Mouse (Mus musculus) limb, embryonic 13.5 days (tissue): ENCODE measurements around the gene Snapc4. TPM values are rescaled to one million over a fixed set of nuclear protein-coding genes. Genes with fewer than 3 reads are reported as not detected.
"Not testable (repeated sequence)": the region's sequence is repeated elsewhere in the genome, so short reads cannot be mapped to it uniquely, and the experiment has no call there.

ENCODE experiments used
- ATAC-seq: fragments of 200-750 bp; cut with Nextera tagmentation; 2 replicates; pipeline ENCODE4 v1.8.0; 2017; ENCODE audit warnings: low read depth, moderate number of reproducible peaks, moderate TSS enrichment; ENCODE audit not compliant: low FRiP score
- H3K27ac ChIP-seq: fragments of 300-500 bp; sonication (generic); 2 replicates; pipeline ENCODE4 v1.5.1; 2015; ENCODE audit warnings: inconsistent platforms, mild to moderate bottlenecking, moderate library complexity
- H3K27me3 ChIP-seq: fragments of 300-500 bp; sonication (generic); 2 replicates; pipeline ENCODE4 v1.6.1; 2015; ENCODE audit warnings: mild to moderate bottlenecking, inconsistent platforms
- H3K36me3 ChIP-seq: fragments of 300-500 bp; sonication (generic); 2 replicates; pipeline ENCODE4 v1.6.1; 2015; ENCODE audit warnings: inconsistent platforms, mild to moderate bottlenecking, moderate library complexity
- H3K4me1 ChIP-seq: fragments of 300-500 bp; sonication (generic); 2 replicates; pipeline ENCODE4 v1.6.1; 2015; ENCODE audit warnings: inconsistent platforms
- H3K4me2 ChIP-seq: fragments of 300-500 bp; sonication (generic); replicated peaks from 2 replicates; pipeline ENCODE4 v1.6.1; 2015; ENCODE audit warnings: inconsistent platforms, mild to moderate bottlenecking, moderate library complexity
- H3K4me3 ChIP-seq: fragments of 300-500 bp; sonication (generic); 2 replicates; pipeline ENCODE4 v1.5.1; 2015; ENCODE audit warnings: moderate library complexity, mild to moderate bottlenecking, inconsistent platforms
- H3K9ac ChIP-seq: fragments of 300-500 bp; sonication (generic); 2 replicates; pipeline ENCODE4 v1.6.1; 2015; ENCODE audit warnings: mild to moderate bottlenecking, inconsistent platforms
- H3K9me3 ChIP-seq: fragments of 300-500 bp; sonication (generic); 2 replicates; pipeline ENCODE4 v1.6.1; 2016; ENCODE audit warnings: inconsistent platforms
- WGBS: fragments of 180-500 bp; shearing (Covaris S2); methylation state at CpG from one replicate; pipeline ENCODE4 v1.1.7; 2015; 5-methylcytosine and 5-hydroxymethylcytosine counted together
- polyA plus RNA-seq: library from polyadenylated mRNA; unstranded; fragments of >200 nt; fragmentation: Nextera tagmentation; extraction: Ambion mirVana; gene quantifications from 2 replicates; pipeline ENCODE4 v1.2.1, GENCODE M21; 2015

Snapc4 gene
- polyA plus RNA-seq, 1 experiment from 2014 or later = 36.1 TPM

DNA sequence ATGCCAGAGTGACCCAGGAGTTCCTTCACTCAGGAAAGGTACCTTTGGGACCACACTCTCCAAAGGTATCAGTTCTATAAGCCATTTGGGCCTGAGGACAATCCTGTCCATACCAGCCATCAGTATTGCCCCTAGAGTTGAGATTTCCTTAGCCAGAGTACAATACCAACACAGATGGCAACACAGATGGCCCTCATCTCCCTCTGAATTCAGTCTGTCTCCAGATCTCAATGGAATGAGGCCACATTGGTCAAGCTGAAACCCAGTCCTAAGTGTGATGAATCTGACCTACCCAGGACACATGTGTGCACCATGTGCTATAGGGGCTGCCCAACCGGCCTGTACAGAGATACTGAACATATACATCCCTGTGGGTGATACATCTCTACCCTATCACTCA is 21.8 kb upstream of the Snapc4 start:
- Histone ChIP-seq H3K4me3 (no peak overlapping the region), H3K9ac (no peak overlapping the region), H3K9me3 (no peaks in the 10 kb centered on the region), H3K36me3 (peaks cover 65% of the 10 kb centered on the region), H3K4me1 (peaks cover 21% of the 10 kb centered on the region), H3K27ac (no peak overlapping the region), H3K4me2 (no peak overlapping the region), H3K27me3 (no peaks in the 10 kb centered on the region)
- no peak for ATAC-seq
- 80% methylated on average over 1 of the region's 1 CpGs for WGBS

DNA sequence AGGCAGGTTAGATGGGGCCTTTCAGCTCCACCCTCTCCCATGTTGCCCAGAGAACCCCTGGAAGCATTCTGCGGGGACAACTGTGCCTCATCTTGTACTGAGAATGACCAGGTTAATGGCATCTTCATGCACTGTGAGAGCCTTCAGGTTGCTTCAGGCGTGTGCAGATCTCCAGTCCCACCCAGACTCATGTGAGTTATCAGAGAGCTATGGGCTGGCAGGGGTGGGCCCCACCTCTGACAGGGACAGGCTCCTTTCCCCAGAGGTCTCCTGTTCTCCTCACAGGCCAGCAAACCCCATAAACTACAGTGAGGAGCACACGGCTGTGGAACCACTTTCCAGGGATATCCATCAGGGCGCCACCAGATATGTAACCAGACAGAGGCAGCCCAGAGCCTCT is 20.6 kb upstream of the Snapc4 start:
- Histone ChIP-seq H3K36me3 (peaks cover 68% of the 10 kb centered on the region), H3K27ac (no peak overlapping the region), H3K27me3 (no peaks in the 10 kb centered on the region), H3K4me2 (no peak overlapping the region), H3K4me3 (no peak overlapping the region), H3K4me1 (peaks cover 9% of the 10 kb centered on the region), H3K9me3 (no peaks in the 10 kb centered on the region), H3K9ac (no peak overlapping the region)
- 91% methylated on average over 4 of the region's 4 CpGs for WGBS
- ATAC-seq = no peak

DNA sequence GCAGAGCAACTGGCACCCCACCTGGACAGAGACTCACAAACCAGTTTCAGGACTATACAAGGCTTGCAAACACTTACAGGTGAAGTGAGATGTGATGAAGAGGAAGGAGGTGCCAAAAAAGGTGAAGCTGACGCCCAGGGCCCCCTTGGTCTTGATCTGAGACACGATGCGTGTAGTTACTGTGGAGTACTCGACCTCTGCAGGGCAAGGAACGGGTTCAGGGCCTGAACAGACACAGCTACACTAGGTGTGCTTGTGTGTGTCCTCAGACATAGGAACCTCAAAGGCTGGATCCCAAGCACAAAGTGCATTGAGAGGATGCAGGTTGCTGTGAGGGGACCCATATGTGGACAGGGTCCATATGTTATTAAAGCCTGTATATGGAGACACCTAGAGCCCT is 19.8 kb upstream of the Snapc4 start:
- no peak overlapping the region for H3K4me2 ChIP-seq
- ATAC-seq = no peak
- no peaks in the 10 kb centered on the region for H3K27me3 ChIP-seq
- H3K9me3 ChIP-seq = no peaks in the 10 kb centered on the region
- no peak overlapping the region for H3K27ac ChIP-seq
- H3K36me3 ChIP-seq = peaks cover 68% of the 10 kb centered on the region
- peaks cover 2% of the 10 kb centered on the region; the same call in 1 of the 2 replicates for H3K4me1 ChIP-seq
- H3K4me3 ChIP-seq = no peak overlapping the region
- no peak overlapping the region for H3K9ac ChIP-seq
- 90% methylated on average over 5 of the region's 5 CpGs for WGBS

DNA sequence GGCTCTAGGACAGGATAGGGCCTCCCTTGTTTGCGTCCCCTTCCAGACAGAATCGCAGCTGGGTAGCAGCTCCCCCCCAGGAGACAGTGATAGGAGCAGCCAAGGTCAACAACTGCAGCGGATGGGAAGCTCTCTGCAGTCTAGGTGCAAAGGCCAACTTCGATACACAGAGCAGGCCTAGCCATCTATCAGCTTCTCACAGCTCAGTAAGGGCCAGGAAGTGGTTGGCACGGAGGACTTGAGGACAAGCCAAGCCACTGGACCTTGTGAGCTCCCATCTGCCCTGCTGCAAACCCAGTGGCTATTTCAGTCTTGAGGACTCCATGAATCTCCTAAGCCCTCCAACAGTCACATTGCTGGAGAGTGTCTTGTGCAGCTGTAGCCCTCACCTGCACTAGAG is 19.2 kb upstream of the Snapc4 start:
- ATAC-seq = no peak
- H3K27ac ChIP-seq = no peak overlapping the region
- H3K27me3 ChIP-seq = no peaks in the 10 kb centered on the region
- H3K4me3 ChIP-seq = no peak overlapping the region
- H3K9ac ChIP-seq = no peak overlapping the region
- H3K4me1 ChIP-seq = no peaks in the 10 kb centered on the region
- H3K36me3 ChIP-seq = peaks cover 75% of the 10 kb centered on the region
- no peaks in the 10 kb centered on the region for H3K9me3 ChIP-seq
- H3K4me2 ChIP-seq = no peak overlapping the region
- WGBS = 93% methylated on average over 5 of the region's 5 CpGs

DNA sequence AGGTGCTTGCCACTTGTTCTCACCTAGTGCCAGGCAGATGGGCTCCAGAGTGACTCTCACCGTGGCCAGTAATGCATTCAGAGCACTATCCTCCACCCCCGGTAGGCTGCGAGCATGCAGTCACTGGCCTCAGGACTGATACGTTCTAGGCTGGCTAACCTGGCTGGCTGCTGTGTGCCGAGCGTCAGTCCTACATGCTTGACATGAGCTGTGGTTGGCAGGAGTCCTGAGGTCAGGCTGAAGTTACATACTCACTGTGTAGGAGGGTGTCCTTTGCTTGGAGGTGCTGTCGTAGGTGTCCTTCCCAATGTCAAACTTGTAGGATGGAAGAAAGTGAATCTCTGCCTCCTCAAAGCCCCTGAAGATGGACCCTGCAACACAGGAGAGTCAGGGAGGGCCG is 18.5 kb upstream of the Snapc4 start:
- Histone ChIP-seq H3K4me2 (no peak overlapping the region), H3K27me3 (no peaks in the 10 kb centered on the region), H3K9me3 (no peaks in the 10 kb centered on the region), H3K27ac (no peak overlapping the region), H3K4me1 (no peaks in the 10 kb centered on the region), H3K9ac (no peak overlapping the region), H3K4me3 (no peak overlapping the region), H3K36me3 (peaks cover 82% of the 10 kb centered on the region)
- ATAC-seq = no peak
- 89% methylated on average over 8 of the region's 8 CpGs for WGBS

DNA sequence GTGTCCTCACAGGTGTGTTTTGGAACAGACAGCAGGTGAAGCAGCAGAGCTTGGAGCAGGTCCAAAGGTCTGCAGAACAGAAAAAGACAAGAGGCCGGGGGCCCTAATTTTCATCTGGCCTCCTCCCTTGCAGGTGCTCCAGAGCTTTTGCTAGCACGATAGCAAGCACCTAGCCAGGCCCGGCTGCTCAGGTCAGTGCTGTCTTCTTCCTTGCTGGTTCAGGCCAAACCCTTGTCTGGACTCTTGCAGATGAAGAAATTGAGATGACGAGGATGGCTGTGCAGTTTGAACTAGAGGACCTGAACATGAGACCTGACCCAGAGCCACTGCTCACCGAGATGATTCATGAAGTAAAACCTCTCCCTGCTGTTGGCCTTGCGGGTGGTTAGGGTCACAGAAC is 11.2 kb upstream of the Snapc4 start:
- peaks cover 19% of the 10 kb centered on the region for H3K4me1 ChIP-seq
- ATAC-seq = no peak

DNA sequence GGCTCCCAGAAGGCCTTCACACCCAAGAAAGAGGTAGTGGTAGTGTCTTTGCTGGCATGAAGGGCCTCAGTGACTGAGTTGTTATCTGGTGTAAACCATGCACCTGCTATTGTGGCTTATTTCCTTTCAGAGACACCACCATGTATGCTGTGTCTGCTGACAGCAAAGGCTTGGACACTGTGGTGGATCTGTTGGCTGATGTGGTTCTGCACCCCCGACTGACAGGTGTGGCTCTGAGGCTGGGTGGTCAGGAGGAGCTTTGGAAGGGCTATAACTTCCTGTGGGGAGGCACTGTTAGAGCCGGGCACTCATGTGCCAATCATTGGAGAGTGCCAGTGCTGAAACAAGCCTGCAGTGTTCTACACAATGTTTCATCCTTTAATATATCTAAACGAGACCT is 10.5 kb upstream of the Snapc4 start:
- H3K27me3 ChIP-seq = no peaks in the 10 kb centered on the region
- peaks cover 76% of the 10 kb centered on the region for H3K36me3 ChIP-seq
- no peak overlapping the region for H3K4me2 ChIP-seq
- no peak for ATAC-seq
- 85% methylated on average over 3 of the region's 3 CpGs for WGBS
- no peak overlapping the region for H3K9ac ChIP-seq
- H3K27ac ChIP-seq = no peak overlapping the region
- H3K4me1 ChIP-seq = peaks cover 19% of the 10 kb centered on the region
- H3K9me3 ChIP-seq = no peaks in the 10 kb centered on the region
- no peak overlapping the region for H3K4me3 ChIP-seq

More for the DNA sequence above, 11.2 kb upstream of the Snapc4 start:
- Histone ChIP-seq H3K27me3 (no peaks in the 10 kb centered on the region), H3K9me3 (no peaks in the 10 kb centered on the region), H3K9ac (0 out of 2 replicates have a peak overlapping the region, but pooled peaks have one; percentile 31), H3K4me3 (no peak overlapping the region), H3K36me3 (peaks cover 76% of the 10 kb centered on the region), H3K4me2 (no peak overlapping the region), H3K27ac (no peak overlapping the region)
- WGBS = 90% methylated on average over 6 of the region's 6 CpGs

DNA sequence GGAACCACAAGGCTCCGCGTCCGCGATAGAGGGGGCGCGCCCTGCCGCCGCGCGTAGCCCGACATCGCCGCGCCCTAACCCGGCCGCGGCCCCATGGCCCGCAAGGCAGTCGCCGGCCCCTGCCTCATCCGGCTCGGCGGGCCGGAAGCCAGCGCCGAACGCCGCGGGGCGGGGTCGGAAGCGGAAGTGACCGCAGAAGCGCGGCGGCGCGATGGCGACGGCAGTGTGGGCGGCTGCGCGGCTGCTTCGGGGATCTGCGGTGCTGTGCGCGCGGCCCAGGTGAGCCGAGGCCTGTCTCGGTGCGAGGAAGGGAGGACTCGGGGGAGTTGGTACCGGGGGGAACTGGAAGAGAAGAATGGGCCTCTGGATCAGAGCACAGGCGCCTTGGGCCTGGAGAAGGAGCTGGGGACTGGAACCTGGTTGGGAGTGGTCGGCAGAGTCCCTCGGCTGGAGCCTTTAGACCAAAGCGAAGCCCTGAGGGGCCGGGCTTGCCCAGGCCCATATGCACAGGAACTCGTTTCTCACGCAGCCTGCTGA is 8.8 kb upstream of the Snapc4 start, which contains the start of the genes Entr1 and Pmpca:
Gene Entr1 (minus strand): TSS at position 163 of the 537 bp plus-strand sequence.
Gene Pmpca (plus strand): TSS at position 186 of the 537 bp plus-strand sequence.
- H3K27me3 ChIP-seq = no peaks in the 10 kb centered on the region
- peak within 1 kb of the TSS; percentile 90 for H3K4me2 ChIP-seq
- ATAC-seq = peak; percentile 89
- H3K4me3 ChIP-seq = peak within 1 kb of the TSS; percentile 94
- no peaks in the 10 kb centered on the region for H3K9me3 ChIP-seq
- H3K36me3 ChIP-seq = peaks cover 76% of the 10 kb centered on the region
- 1% methylated on average over 50 of the region's 60 CpGs for WGBS
- H3K4me1 ChIP-seq = peaks cover 19% of the 10 kb centered on the region
- H3K27ac ChIP-seq = peak within 1 kb of the TSS; percentile 69; the same call in 1 of the 2 replicates
- peak within 1 kb of the TSS; percentile 96 for H3K9ac ChIP-seq

DNA sequence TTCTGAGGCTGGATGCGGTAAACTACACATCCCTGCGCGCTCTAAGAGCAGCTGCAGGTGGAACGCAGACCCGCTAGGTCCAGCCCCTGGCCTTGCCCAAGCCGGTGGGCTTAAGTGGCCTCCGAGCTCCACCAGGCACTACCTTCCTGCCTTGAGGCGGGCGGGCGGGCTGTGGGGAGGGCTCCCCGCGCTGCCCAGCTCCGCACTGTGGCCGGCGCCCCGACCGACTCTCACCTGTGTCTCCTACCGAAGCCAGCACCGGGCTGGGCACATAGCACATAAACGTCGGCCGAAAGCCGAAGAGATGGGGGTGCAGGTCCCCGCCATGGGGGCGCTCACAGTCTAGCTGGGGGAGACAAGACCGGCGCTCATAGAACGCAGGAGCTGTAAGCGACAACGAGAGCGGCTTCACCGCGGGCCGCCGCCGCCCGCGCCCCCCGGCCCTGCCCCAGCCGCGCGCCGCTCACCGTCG is 8.3 kb upstream of the Snapc4 start:
- H3K4me1 ChIP-seq = peaks cover 19% of the 10 kb centered on the region
- peak overlapping the region; percentile 69; the same call in 1 of the 2 replicates for H3K27ac ChIP-seq
- peak; percentile 51 for ATAC-seq
- no peaks in the 10 kb centered on the region for H3K9me3 ChIP-seq
- peak overlapping the region; percentile 96 for H3K9ac ChIP-seq
- H3K4me2 ChIP-seq = peak overlapping the region; percentile 90
- H3K36me3 ChIP-seq = peaks cover 76% of the 10 kb centered on the region
- WGBS = under 1% methylated on average over 37 of the region's 45 CpGs
- peak overlapping the region; percentile 94 for H3K4me3 ChIP-seq
- no peaks in the 10 kb centered on the region for H3K27me3 ChIP-seq

DNA sequence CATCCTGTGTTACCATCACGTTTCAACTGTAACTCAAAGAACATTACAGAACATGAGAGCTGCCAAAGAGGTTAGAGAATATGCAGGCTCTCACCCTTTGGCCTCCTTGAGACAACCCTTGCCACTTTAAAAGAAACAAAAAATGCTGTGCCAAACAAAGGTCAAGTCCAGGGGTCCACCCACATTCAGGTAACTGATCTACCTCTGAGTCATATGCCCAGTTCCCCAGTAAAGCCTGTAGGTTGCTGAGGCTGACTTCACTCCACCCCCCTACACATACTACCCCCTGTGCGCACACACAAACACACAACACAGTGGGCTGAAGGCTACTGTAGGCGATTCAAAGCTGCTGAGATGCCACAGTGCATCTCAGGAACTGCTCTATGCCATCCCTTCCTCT is 7.3 kb upstream of the Snapc4 start:
- WGBS = 91% methylated on average over 3 of the region's 3 CpGs

DNA sequence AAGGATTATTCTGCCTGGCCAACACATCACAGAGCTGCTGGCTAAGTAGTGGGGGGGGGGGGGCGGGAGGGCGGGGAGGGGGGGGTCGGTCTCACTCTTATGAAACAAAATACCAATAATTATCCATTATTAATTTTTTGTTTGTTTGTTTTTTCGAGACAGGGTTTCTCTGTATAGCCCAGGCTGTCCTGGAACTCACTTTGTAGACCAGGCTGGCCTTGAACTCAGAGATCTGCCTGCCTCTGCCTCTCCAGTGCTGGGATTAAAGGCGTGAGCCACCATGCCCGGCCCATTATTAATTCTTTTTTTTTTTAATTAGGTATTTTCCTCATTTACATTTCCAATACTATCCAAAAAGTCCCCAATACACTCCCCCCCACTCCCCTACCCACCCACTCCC is 418 bp upstream of the Snapc4 start:
- 28% methylated on average over 6 of the region's 6 CpGs for WGBS

More for the DNA sequence above, 7.3 kb upstream of the Snapc4 start:
- H3K4me1 ChIP-seq = peaks cover 19% of the 10 kb centered on the region
- H3K9me3 ChIP-seq = no peaks in the 10 kb centered on the region
- no peak for ATAC-seq
- no peaks in the 10 kb centered on the region for H3K27me3 ChIP-seq
- no peak overlapping the region for H3K27ac ChIP-seq
- H3K4me3 ChIP-seq = peak overlapping the region; percentile 94
- peak overlapping the region; percentile 96 for H3K9ac ChIP-seq
- H3K36me3 ChIP-seq = peaks cover 76% of the 10 kb centered on the region
- peak overlapping the region; percentile 90 for H3K4me2 ChIP-seq

DNA sequence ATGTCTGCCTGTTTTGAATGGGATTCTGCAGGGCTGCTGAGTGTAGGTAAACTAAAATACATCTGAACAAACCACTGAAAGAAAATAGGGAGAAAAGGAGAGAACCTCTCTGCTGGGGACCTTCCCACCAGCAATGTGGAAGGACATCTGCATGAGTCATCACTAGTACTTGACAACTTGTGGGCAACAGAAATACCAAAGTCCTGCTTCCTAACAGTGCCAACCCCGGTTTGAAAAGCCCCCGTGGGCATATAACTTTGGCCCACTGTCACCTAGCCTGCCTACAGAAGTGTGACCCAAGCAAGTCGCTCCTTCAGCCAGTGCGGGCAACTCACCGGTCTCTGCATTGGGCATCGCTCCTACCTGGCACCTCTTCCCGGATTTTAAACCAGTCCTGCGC is 8.1 kb downstream of the Snapc4 start:
- 93% methylated on average over 8 of the region's 8 CpGs for WGBS
- Histone ChIP-seq H3K4me2 (no peak overlapping the region), H3K36me3 (peaks cover 99% of the 10 kb centered on the region), H3K27me3 (no peaks in the 10 kb centered on the region), H3K4me3 (no peak overlapping the region), H3K9ac (no peak overlapping the region), H3K9me3 (no peaks in the 10 kb centered on the region), H3K27ac (no peak overlapping the region), H3K4me1 (no peaks in the 10 kb centered on the region)
- ATAC-seq = no peak

More for the DNA sequence above, 418 bp upstream of the Snapc4 start:
- Histone ChIP-seq H3K9ac (peak overlapping the region; percentile 85), H3K4me3 (peak overlapping the region; percentile 85), H3K4me2 (peak overlapping the region; percentile 86), H3K36me3 (peaks cover 67% of the 10 kb centered on the region), H3K4me1 (peaks cover 12% of the 10 kb centered on the region)
- ATAC-seq, H3K27ac ChIP-seq, H3K27me3 ChIP-seq, H3K9me3 ChIP-seq: not testable (repeated sequence)

DNA sequence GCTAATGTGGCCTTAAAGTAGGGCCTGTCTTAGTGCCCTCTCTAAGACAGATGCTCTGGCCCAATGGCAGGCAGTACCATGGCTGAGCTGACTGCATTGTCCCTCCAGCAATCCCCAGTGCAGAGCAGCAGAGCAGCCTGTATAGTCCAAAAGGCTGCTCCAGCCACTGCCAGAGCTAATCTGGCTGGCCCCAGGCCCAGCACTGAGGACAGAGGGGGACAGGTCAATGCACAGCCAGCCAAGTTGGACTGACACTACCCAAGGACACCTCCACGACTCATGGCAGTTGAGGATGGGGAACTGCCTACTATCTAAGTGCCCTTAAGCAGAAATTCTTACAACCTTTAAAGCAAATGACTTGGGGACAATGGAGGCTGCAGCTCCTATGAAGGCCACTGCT is 11.9 kb downstream of the Snapc4 start:
- Histone ChIP-seq H3K9me3 (no peaks in the 10 kb centered on the region), H3K4me2 (no peak overlapping the region), H3K27ac (no peak overlapping the region), H3K4me3 (no peak overlapping the region), H3K36me3 (peaks cover 99% of the 10 kb centered on the region), H3K27me3 (no peaks in the 10 kb centered on the region), H3K4me1 (no peaks in the 10 kb centered on the region), H3K9ac (peak overlapping the region; percentile 5; the same call in 1 of the 2 replicates)
- WGBS = 84% methylated on average over 1 of the region's 1 CpGs
- no peak for ATAC-seq
